Mouse (Mus musculus) intestine, embryonic 15.5 days (tissue): ENCODE measurements around the gene Sel1l3. TPM values are rescaled to one million over a fixed set of nuclear protein-coding genes. Genes with fewer than 3 reads are reported as not detected.

Experiments
- ATAC-seq: fragments of 200-750 bp; cut with Nextera tagmentation; 2 replicates; pipeline ENCODE4 v1.8.0; 2017; ENCODE audit warnings: moderate TSS enrichment, moderate library complexity
- H3K27ac ChIP-seq: fragments of 300-500 bp; sonication (generic); 2 replicates; pipeline ENCODE4 v1.5.1; 2015; ENCODE audit warnings: mild to moderate bottlenecking, inconsistent platforms
- H3K27me3 ChIP-seq: fragments of 300-500 bp; sonication (generic); replicated peaks from 2 replicates; pipeline ENCODE4 v1.6.1; 2015; ENCODE audit warnings: inconsistent platforms
- H3K36me3 ChIP-seq: fragments of 300-500 bp; sonication (generic); 2 replicates; pipeline ENCODE4 v1.6.1; 2015; ENCODE audit warnings: inconsistent platforms
- H3K4me1 ChIP-seq: fragments of 300-500 bp; sonication (generic); replicated peaks from 2 replicates; pipeline ENCODE4 v1.6.1; 2015; ENCODE audit warnings: inconsistent platforms
- H3K4me2 ChIP-seq: fragments of 300-500 bp; sonication (generic); replicated peaks from 2 replicates; pipeline ENCODE4 v1.6.1; 2015; ENCODE audit warnings: mild to moderate bottlenecking, inconsistent platforms
- H3K4me3 ChIP-seq: fragments of 300-500 bp; sonication (generic); replicated peaks from 2 replicates; pipeline ENCODE4 v1.5.1; 2015; ENCODE audit warnings: inconsistent platforms
- H3K9ac ChIP-seq: fragments of 300-500 bp; sonication (generic); 2 replicates; pipeline ENCODE4 v1.6.1; 2015; ENCODE audit warnings: inconsistent platforms
- H3K9me3 ChIP-seq: fragments of 300-500 bp; sonication (generic); 2 replicates; pipeline ENCODE4 v1.6.1; 2016; ENCODE audit warnings: inconsistent platforms
- WGBS: fragments of 180-500 bp; shearing (Covaris S2); methylation state at CpG from one replicate; pipeline ENCODE4 v1.1.7; 2015; 5-methylcytosine and 5-hydroxymethylcytosine counted together
- polyA plus RNA-seq: library from polyadenylated mRNA; unstranded; fragments of >200 nt; fragmentation: Nextera tagmentation; extraction: Ambion mirVana; gene quantifications from 2 replicates; pipeline ENCODE4 v1.2.1, GENCODE M21; 2015

Gene Sel1l3
- polyA plus RNA-seq = 12.2 and 13.9 TPM in 2 replicates

GRCm38 (mm10) chr5:53213711-53214352 lies at the start of gene Sel1l3:
Sel1l3 (minus strand) TSS chr5:53213927.
- Histone ChIP-seq H3K9ac (peak within 1 kb of the TSS; percentile 74), H3K4me2 (peak within 1 kb of the TSS; percentile 94), H3K9me3 (no peaks in the 10 kb centered on the region), H3K4me3 (peak within 1 kb of the TSS; percentile 64), H3K27ac (peak within 1 kb of the TSS; percentile 79), H3K4me1 (peaks cover 14% of the 10 kb centered on the region; the same call in 1 of the 2 replicates), H3K36me3 (no peaks in the 10 kb centered on the region), H3K27me3 (peaks cover 2% of the 10 kb centered on the region; the same call in 1 of the 2 replicates)
- ATAC-seq = peak; percentile 89
- WGBS = 3% methylated on average over 24 of the region's 29 CpGs

- H3K4me1 ChIP-seq = 0 out of 2 replicates have a peak, but pooled peaks cover 5% of the 10 kb centered on the region
- H3K9ac ChIP-seq = no peak overlapping the region
- no peak overlapping the region for H3K4me2 ChIP-seq
- no peak overlapping the region for H3K27ac ChIP-seq
- no peaks in the 10 kb centered on the region for H3K36me3 ChIP-seq
- H3K4me3 ChIP-seq = no peak overlapping the region
- WGBS = 83% methylated on average over 10 of the region's 10 CpGs
- ATAC-seq = no peak
- H3K27me3 ChIP-seq = no peaks in the 10 kb centered on the region
- H3K9me3 ChIP-seq = no peaks in the 10 kb centered on the region
Observed at GRCm38 (mm10) chr5:53261999-53262398, 48.3 kb upstream of the Sel1l3 start.

GRCm38 (mm10) chr5:53259894-53260293 lies 46.2 kb upstream of the Sel1l3 start:
- no peaks in the 10 kb centered on the region for H3K27me3 ChIP-seq
- no peak for ATAC-seq
- no peak overlapping the region for H3K4me3 ChIP-seq
- no peaks in the 10 kb centered on the region for H3K9me3 ChIP-seq
- no peaks in the 10 kb centered on the region for H3K36me3 ChIP-seq
- H3K27ac ChIP-seq = no peak overlapping the region
- 64% methylated on average over 5 of the region's 5 CpGs for WGBS
- 0 out of 2 replicates have a peak, but pooled peaks cover 5% of the 10 kb centered on the region for H3K4me1 ChIP-seq
- no peak overlapping the region for H3K9ac ChIP-seq
- no peak overlapping the region for H3K4me2 ChIP-seq

GRCm38 (mm10) chr5:53258038-53258786 lies 44.5 kb upstream of the Sel1l3 start:
- Histone ChIP-seq H3K27ac (no peak overlapping the region), H3K4me3 (peak overlapping the region; percentile 36), H3K9ac (peak overlapping the region; percentile 2; the same call in 1 of the 2 replicates), H3K4me2 (peak overlapping the region; percentile 73), H3K36me3 (no peaks in the 10 kb centered on the region), H3K4me1 (0 out of 2 replicates have a peak, but pooled peaks cover 5% of the 10 kb centered on the region), H3K27me3 (no peaks in the 10 kb centered on the region), H3K9me3 (no peaks in the 10 kb centered on the region)
- WGBS = 4% methylated on average over 29 of the region's 29 CpGs
- peak; percentile 57 for ATAC-seq

- 0 out of 2 replicates have a peak, but pooled peaks cover 5% of the 10 kb centered on the region for H3K4me1 ChIP-seq
- WGBS = 69% methylated on average over 3 of the region's 3 CpGs
- no peak overlapping the region for H3K4me2 ChIP-seq
- H3K9ac ChIP-seq = no peak overlapping the region
- no peak for ATAC-seq
- no peak overlapping the region for H3K4me3 ChIP-seq
- H3K27ac ChIP-seq = no peak overlapping the region
- no peaks in the 10 kb centered on the region for H3K36me3 ChIP-seq
- H3K27me3 ChIP-seq = no peaks in the 10 kb centered on the region; the same call in 1 of the 2 replicates
- H3K9me3 ChIP-seq = no peaks in the 10 kb centered on the region
Observed at GRCm38 (mm10) chr5:53254821-53255220, 41.1 kb upstream of the Sel1l3 start.

- ATAC-seq = no peak
- WGBS = 87% methylated on average over 5 of the region's 5 CpGs
Observed at GRCm38 (mm10) chr5:53254154-53254553, 40.4 kb upstream of the Sel1l3 start.

GRCm38 (mm10) chr5:53249431-53250061 lies 35.8 kb upstream of the Sel1l3 start:
- no peak overlapping the region for H3K27ac ChIP-seq
- H3K4me2 ChIP-seq = no peak overlapping the region
- H3K36me3 ChIP-seq = no peaks in the 10 kb centered on the region
- H3K4me1 ChIP-seq = no peaks in the 10 kb centered on the region
- no peaks in the 10 kb centered on the region for H3K9me3 ChIP-seq
- H3K9ac ChIP-seq = no peak overlapping the region
- no peak for ATAC-seq
- no peak overlapping the region for H3K4me3 ChIP-seq
- WGBS = 76% methylated on average over 4 of the region's 4 CpGs
- H3K27me3 ChIP-seq = no peaks in the 10 kb centered on the region; the same call in 1 of the 2 replicates

More at GRCm38 (mm10) chr5:53254154-53254553, 40.4 kb upstream of the Sel1l3 start:
- Histone ChIP-seq H3K36me3 (no peaks in the 10 kb centered on the region), H3K9me3 (no peaks in the 10 kb centered on the region), H3K9ac (no peak overlapping the region), H3K4me2 (no peak overlapping the region), H3K27me3 (no peaks in the 10 kb centered on the region; the same call in 1 of the 2 replicates), H3K4me3 (no peak overlapping the region), H3K4me1 (0 out of 2 replicates have a peak, but pooled peaks cover 5% of the 10 kb centered on the region), H3K27ac (no peak overlapping the region)

- Histone ChIP-seq H3K4me1 (no peaks in the 10 kb centered on the region), H3K9ac (no peak overlapping the region), H3K4me2 (no peak overlapping the region), H3K27ac (no peak overlapping the region), H3K36me3 (no peaks in the 10 kb centered on the region), H3K4me3 (no peak overlapping the region), H3K27me3 (no peaks in the 10 kb centered on the region; the same call in 1 of the 2 replicates), H3K9me3 (no peaks in the 10 kb centered on the region)
- ATAC-seq = no peak
- WGBS = 76% methylated on average over 11 of the region's 11 CpGs
Observed at GRCm38 (mm10) chr5:53248499-53248898, 34.8 kb upstream of the Sel1l3 start.

GRCm38 (mm10) chr5:53243933-53244332 lies 30.2 kb upstream of the Sel1l3 start:
- no peak for ATAC-seq
- Histone ChIP-seq H3K36me3 (no peaks in the 10 kb centered on the region), H3K4me3 (no peak overlapping the region), H3K9ac (no peak overlapping the region), H3K27me3 (no peaks in the 10 kb centered on the region), H3K4me1 (no peaks in the 10 kb centered on the region), H3K4me2 (no peak overlapping the region), H3K27ac (no peak overlapping the region), H3K9me3 (no peaks in the 10 kb centered on the region)
- WGBS = 64% methylated on average over 10 of the region's 10 CpGs

GRCm38 (mm10) chr5:53242865-53243499 lies 29.3 kb upstream of the Sel1l3 start:
- no peak overlapping the region for H3K27ac ChIP-seq

GRCm38 (mm10) chr5:53241963-53242362 lies 28.2 kb upstream of the Sel1l3 start:
- H3K4me1 ChIP-seq = no peaks in the 10 kb centered on the region
- no peak overlapping the region for H3K27ac ChIP-seq
- WGBS = 78% methylated on average over 5 of the region's 5 CpGs
- no peak overlapping the region for H3K4me3 ChIP-seq
- no peaks in the 10 kb centered on the region for H3K9me3 ChIP-seq
- H3K36me3 ChIP-seq = no peaks in the 10 kb centered on the region
- no peak overlapping the region for H3K4me2 ChIP-seq
- peak; percentile 48; the same call in 1 of the 2 replicates for ATAC-seq
- H3K9ac ChIP-seq = no peak overlapping the region
- no peaks in the 10 kb centered on the region for H3K27me3 ChIP-seq

More at GRCm38 (mm10) chr5:53242865-53243499, 29.3 kb upstream of the Sel1l3 start:
- H3K4me1 ChIP-seq = no peaks in the 10 kb centered on the region
- H3K9me3 ChIP-seq = no peaks in the 10 kb centered on the region
- no peak for ATAC-seq
- no peak overlapping the region for H3K4me2 ChIP-seq
- H3K36me3 ChIP-seq = no peaks in the 10 kb centered on the region
- no peak overlapping the region for H3K9ac ChIP-seq
- no peaks in the 10 kb centered on the region for H3K27me3 ChIP-seq
- 84% methylated on average over 7 of the region's 7 CpGs for WGBS
- no peak overlapping the region for H3K4me3 ChIP-seq

- Histone ChIP-seq H3K4me1 (no peaks in the 10 kb centered on the region), H3K9me3 (no peaks in the 10 kb centered on the region), H3K4me2 (no peak overlapping the region), H3K9ac (no peak overlapping the region), H3K4me3 (no peak overlapping the region), H3K27me3 (no peaks in the 10 kb centered on the region), H3K36me3 (no peaks in the 10 kb centered on the region), H3K27ac (no peak overlapping the region)
- 57% methylated on average over 2 of the region's 2 CpGs for WGBS
- ATAC-seq = no peak
Observed at GRCm38 (mm10) chr5:53241109-53241508, 27.4 kb upstream of the Sel1l3 start.
